Mouse (Mus musculus): ENCODE results near the gene Rasgrp2.
A peak's percentile ranks its signal among the peaks of the same experiment; 100 is the strongest.

Gene Rasgrp2

GRCm38 (mm10) chr19:6382323-6382924, 16.7 kb upstream of the Rasgrp2 start:
- DNase-seq (ENCODE audit: extremely low spot score): no peak

- no peak for DNase-seq (ENCODE audit: extremely low spot score)
Measured at GRCm38 (mm10) chr19:6383470-6383869, 15.7 kb upstream of the Rasgrp2 start.

- peak; percentile 36 for DNase-seq (ENCODE audit: extremely low spot score)
Measured at GRCm38 (mm10) chr19:6384128-6384527, 15.0 kb upstream of the Rasgrp2 start, which contains the start of gene Pygm. Gene Pygm (plus strand): TSS chr19:6384399.

- no peak for DNase-seq (ENCODE audit: extremely low spot score)
Measured at GRCm38 (mm10) chr19:6384954-6385353, 14.2 kb upstream of the Rasgrp2 start.

- no peak for DNase-seq (ENCODE audit: extremely low spot score)
Measured at GRCm38 (mm10) chr19:6385419-6385818, 13.7 kb upstream of the Rasgrp2 start.

GRCm38 (mm10) chr19:6385821-6386220, 13.3 kb upstream of the Rasgrp2 start:
- DNase-seq (ENCODE audit: extremely low spot score): no peak

- no peak for DNase-seq (ENCODE audit: extremely low spot score)
Measured at GRCm38 (mm10) chr19:6386234-6386633, 12.9 kb upstream of the Rasgrp2 start.

GRCm38 (mm10) chr19:6388006-6388405, 11.1 kb upstream of the Rasgrp2 start:
- no peak for DNase-seq (ENCODE audit: extremely low spot score)

- peak; percentile 57 for DNase-seq (ENCODE audit: extremely low spot score)
Measured at GRCm38 (mm10) chr19:6389803-6390202, 9.3 kb upstream of the Rasgrp2 start.

GRCm38 (mm10) chr19:6390251-6390650, 8.9 kb upstream of the Rasgrp2 start:
- DNase-seq (ENCODE audit: extremely low spot score): no peak

GRCm38 (mm10) chr19:6392743-6393393, 6.3 kb upstream of the Rasgrp2 start:
- no peak for DNase-seq (ENCODE audit: extremely low spot score)

GRCm38 (mm10) chr19:6393637-6394036, 5.5 kb upstream of the Rasgrp2 start:
- no peak for DNase-seq (ENCODE audit: extremely low spot score)

- no peak for DNase-seq (ENCODE audit: extremely low spot score)
Measured at GRCm38 (mm10) chr19:6396237-6396636, 2.9 kb upstream of the Rasgrp2 start.

GRCm38 (mm10) chr19:6397582-6398249, 1.4 kb upstream of the Rasgrp2 start:
- DNase-seq (ENCODE audit: extremely low spot score): no peak

- peak; percentile 73 for DNase-seq (ENCODE audit: extremely low spot score)
Measured at GRCm38 (mm10) chr19:6398447-6399284, 474 bp upstream of the Rasgrp2 start.

- DNase-seq (ENCODE audit: extremely low spot score): no peak
Measured at GRCm38 (mm10) chr19:6400096-6401086, 1.3 kb downstream of the Rasgrp2 start.

- peak; percentile 75 for DNase-seq (ENCODE audit: extremely low spot score)
Measured at GRCm38 (mm10) chr19:6401131-6401815, 2.1 kb downstream of the Rasgrp2 start.

- no peak for DNase-seq (ENCODE audit: extremely low spot score)
Measured at GRCm38 (mm10) chr19:6401951-6402350, 2.8 kb downstream of the Rasgrp2 start.

- DNase-seq (ENCODE audit: extremely low spot score): no peak
Measured at GRCm38 (mm10) chr19:6403869-6404268, 4.7 kb downstream of the Rasgrp2 start.

GRCm38 (mm10) chr19:6405433-6405832, 6.3 kb downstream of the Rasgrp2 start:
- no peak for DNase-seq (ENCODE audit: extremely low spot score)
